Mouse (Mus musculus) bone marrow macrophage, adult 2 months (primary cell): ENCODE measurements around the gene Gars. TPM values are rescaled to one million over a fixed set of nuclear protein-coding genes. Genes with fewer than 3 reads are reported as not detected.

Experiments
- H3K27ac ChIP-seq: 2 replicates; pipeline ENCODE4 v1.5.1; 2012; ENCODE audit warnings: low read depth, low read length; ENCODE audit not compliant: insufficient read depth
- H3K4me1 ChIP-seq: 2 replicates; pipeline ENCODE4 v1.6.1; 2012; ENCODE audit warnings: low read length; ENCODE audit not compliant: control insufficient read depth, insufficient read depth
- H3K4me3 ChIP-seq: 2 replicates; pipeline ENCODE4 v1.5.1; 2012; ENCODE audit warnings: mild to moderate bottlenecking, low read length, moderate library complexity; ENCODE audit not compliant: insufficient read depth
- CTCF ChIP-seq: IDR thresholded peaks from 2 replicates; pipeline ENCODE4 v1.5.1; 2012; ENCODE audit warnings: low read depth, mild to moderate bottlenecking, low read length, moderate library complexity
- POLR2A ChIP-seq: IDR thresholded peaks from 2 replicates; pipeline ENCODE4 v1.6.1; 2012; ENCODE audit warnings: mild to moderate bottlenecking, low read depth, low read length, borderline replicate concordance
- polyA plus RNA-seq: library from polyadenylated mRNA; stranded (reverse); fragments of >200 nt; gene quantifications from 2 replicates; pipeline ENCODE4 v1.2.4, GENCODE M21; 2012; ENCODE audit not compliant: missing spikeins, insufficient read depth, insufficient read length

The Gars gene
- polyA plus RNA-seq, 1 experiment: 49.7 TPM

DNA sequence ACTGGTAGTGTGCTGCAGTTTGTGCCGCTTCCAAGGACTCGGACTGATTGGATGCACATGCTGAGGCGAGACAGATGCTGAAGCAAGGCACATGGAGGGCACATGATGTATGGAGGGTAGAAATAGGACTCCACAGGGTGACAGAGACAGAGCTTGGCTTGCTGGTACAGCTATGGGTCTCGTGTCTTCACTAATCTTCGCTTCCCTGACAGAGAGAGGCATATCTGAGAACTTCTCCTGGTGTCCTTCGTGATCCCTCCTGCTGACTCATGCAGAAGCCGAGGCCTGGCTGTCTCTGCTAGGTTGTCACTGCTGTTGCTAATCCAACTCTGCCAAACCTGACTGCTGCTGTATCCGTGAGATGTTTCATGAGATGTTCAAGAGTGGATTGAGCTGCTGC lies 29.4 kb upstream of the Gars start:
- H3K27ac ChIP-seq: no peak overlapping the region
- peaks cover 3% of the 10 kb centered on the region; the same call in 1 of the 2 replicates for H3K4me1 ChIP-seq
- TF ChIP-seq POLR2A: no peak
- H3K4me3 ChIP-seq: no peak overlapping the region

GRCm38 (mm10) chr6:55009391-55010230 lies 28.2 kb upstream of the Gars start:
- no peak for TF ChIP-seq CTCF
- H3K4me1 ChIP-seq: no peaks in the 10 kb centered on the region
- no peak overlapping the region for H3K4me3 ChIP-seq
- no peak overlapping the region for H3K27ac ChIP-seq

DNA sequence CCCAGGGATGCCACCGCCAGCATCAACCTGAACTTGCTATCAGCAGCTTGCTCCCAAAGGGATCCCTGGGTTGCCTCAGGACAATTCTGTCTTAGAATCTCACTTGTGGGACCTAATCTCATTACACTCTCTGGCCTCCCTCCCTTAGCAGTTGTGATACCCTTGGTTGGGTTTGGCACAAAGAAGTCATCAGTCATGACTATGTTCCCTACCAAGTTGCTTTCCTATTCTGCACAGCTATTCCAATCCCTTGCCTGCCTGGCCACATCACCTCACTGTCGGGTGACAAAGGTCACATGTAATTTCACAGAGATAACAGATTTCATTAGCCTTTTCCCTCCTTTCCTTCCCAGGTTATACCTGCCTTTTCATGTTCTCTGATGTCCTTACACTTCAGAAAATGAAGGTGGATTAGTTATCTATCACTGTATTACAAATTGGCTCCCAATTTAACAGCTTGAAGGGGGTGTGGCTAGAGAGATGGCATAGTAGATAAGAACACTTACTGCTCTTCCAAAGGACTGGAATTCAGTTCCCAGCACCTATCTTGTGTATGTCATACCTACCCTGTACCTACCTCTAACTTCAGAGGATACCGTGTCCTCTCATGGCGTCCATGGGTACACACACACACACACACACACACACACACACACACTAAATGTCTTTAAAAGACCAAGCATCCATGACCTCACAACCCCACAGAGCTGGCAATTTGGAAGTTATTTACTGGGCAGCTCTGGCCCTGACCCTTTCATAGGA lies 27.3 kb upstream of the Gars start:
- Histone ChIP-seq H3K4me3 (no peak overlapping the region), H3K27ac (no peak overlapping the region), H3K4me1 (peaks cover under 1% of the 10 kb centered on the region; the same call in 1 of the 2 replicates)
- TF ChIP-seq CTCF: no peak
- no peak for TF ChIP-seq POLR2A

GRCm38 (mm10) chr6:55012516-55012915 lies 25.3 kb upstream of the Gars start:
- Histone ChIP-seq H3K4me3 (no peak overlapping the region), H3K27ac (no peak overlapping the region), H3K4me1 (peaks cover 16% of the 10 kb centered on the region)
- no peak for TF ChIP-seq POLR2A

GRCm38 (mm10) chr6:55014184-55014583 lies 23.6 kb upstream of the Gars start:
- H3K27ac ChIP-seq: no peak overlapping the region
- TF ChIP-seq CTCF (no peak), POLR2A (no peak)

GRCm38 (mm10) chr6:55016236-55016635 lies 21.6 kb upstream of the Gars start:
- TF ChIP-seq POLR2A (no peak), CTCF (peak; percentile 35; the same call in 1 of the 2 replicates)
- peak overlapping the region; percentile 24; the same call in 1 of the 2 replicates for H3K4me3 ChIP-seq
- peaks cover 16% of the 10 kb centered on the region for H3K4me1 ChIP-seq
- H3K27ac ChIP-seq: peak overlapping the region; percentile 22; the same call in 1 of the 2 replicates

More at GRCm38 (mm10) chr6:55014184-55014583, 23.6 kb upstream of the Gars start:
- Histone ChIP-seq H3K4me1 (peaks cover 16% of the 10 kb centered on the region), H3K4me3 (no peak overlapping the region)

DNA sequence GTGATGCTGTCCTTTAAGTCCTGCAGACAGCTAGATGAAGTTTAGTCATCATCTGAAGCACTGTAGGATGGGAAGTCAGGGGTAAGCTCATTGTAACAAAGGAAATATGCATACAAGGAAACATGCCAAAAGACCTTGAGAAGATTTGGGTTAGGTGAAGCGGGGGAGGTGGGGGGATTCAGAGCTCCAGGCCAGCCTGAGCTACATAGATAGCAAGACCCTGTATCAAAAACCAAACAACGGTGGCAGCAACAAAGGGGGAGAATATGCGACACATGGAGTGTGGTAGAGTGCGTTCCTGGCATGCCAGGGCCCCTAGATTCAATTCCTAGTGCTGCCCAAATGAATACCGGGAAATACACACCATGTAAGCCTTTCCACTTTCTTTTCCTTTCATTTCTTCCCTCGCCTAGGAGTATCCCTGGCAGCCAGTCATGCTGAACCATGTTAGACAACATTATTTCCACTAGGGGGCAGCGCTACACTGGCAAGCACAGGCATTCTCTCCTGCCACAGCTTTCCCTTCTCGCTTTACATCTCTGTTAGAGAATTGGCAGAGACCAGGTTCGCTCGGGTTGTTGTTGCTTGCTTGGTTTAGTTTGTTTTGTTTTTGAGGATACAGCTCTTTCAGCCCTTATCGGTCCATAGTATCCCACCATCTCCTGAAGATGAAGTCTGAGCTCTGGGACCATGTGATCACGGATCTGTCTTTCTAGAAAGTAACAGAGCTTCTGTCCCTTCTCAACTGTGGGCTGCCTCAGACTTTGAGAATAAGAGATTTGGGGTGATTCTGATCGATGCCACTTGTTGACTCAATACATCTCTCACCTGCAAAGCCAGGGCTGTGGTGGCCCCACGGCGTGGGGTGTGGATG lies 20.9 kb upstream of the Gars start:
- peak overlapping the region; percentile 24 for H3K4me3 ChIP-seq
- H3K4me1 ChIP-seq: peaks cover 16% of the 10 kb centered on the region
- peak; percentile 72 for TF ChIP-seq CTCF
- no peak for TF ChIP-seq POLR2A
- peak overlapping the region; percentile 18 for H3K27ac ChIP-seq

GRCm38 (mm10) chr6:55018417-55018816 lies 19.4 kb upstream of the Gars start:
- Histone ChIP-seq H3K27ac (no peak overlapping the region), H3K4me1 (peaks cover 16% of the 10 kb centered on the region), H3K4me3 (no peak overlapping the region)
- TF ChIP-seq POLR2A (no peak), CTCF (no peak)

- Histone ChIP-seq H3K4me3 (no peak overlapping the region), H3K4me1 (peaks cover 5% of the 10 kb centered on the region), H3K27ac (no peak overlapping the region)
- TF ChIP-seq POLR2A: no peak
- no peak for TF ChIP-seq CTCF
These were observed 16.0 kb upstream of the Gars start for GRCm38 (mm10) chr6:55021806-55022205.

GRCm38 (mm10) chr6:55027642-55028041 lies 10.2 kb upstream of the Gars start:
- Histone ChIP-seq H3K4me1 (no peaks in the 10 kb centered on the region), H3K27ac (no peak overlapping the region), H3K4me3 (no peak overlapping the region)
- TF ChIP-seq CTCF (no peak), POLR2A (no peak)
